Mouse (Mus musculus) retina, postnatal 1 day (tissue): ENCODE data around the gene Jam2.
A peak's percentile ranks its signal among the peaks of the same experiment; 100 is the strongest.

ENCODE experiments used
- DNase-seq: peaks from one replicate; pipeline ENCODE4 v3.0.0-alpha.2; 2012

The Jam2 gene

GRCm38 (mm10) chr16:84783279-84783678 is 9.4 kb downstream of the Jam2 start:
- DNase-seq, result no peak

DNA sequence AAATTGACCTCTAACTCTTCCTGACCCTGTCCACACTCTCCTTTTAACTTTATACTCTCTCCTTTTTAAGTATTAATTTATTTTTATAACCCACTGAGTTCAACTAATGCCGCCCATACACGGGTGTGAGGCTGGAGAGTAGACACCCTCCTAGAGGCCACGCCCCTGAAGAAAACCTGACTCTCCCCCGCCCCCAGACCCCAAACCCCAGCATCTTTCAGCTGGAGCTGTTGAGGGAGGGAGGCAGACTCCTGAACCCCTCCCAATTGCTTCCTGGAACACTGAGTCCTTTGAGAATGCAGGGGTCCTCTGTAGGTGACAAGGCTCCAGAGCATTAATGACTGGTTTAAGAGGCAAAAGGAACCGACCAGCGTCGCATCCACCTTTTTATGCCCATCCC is 11.0 kb downstream of the Jam2 start:
- no peak for DNase-seq

GRCm38 (mm10) chr16:84790595-84791165 is 16.8 kb downstream of the Jam2 start:
- no peak for DNase-seq

GRCm38 (mm10) chr16:84793401-84793800 is 19.5 kb downstream of the Jam2 start:
- DNase-seq, result no peak

DNA sequence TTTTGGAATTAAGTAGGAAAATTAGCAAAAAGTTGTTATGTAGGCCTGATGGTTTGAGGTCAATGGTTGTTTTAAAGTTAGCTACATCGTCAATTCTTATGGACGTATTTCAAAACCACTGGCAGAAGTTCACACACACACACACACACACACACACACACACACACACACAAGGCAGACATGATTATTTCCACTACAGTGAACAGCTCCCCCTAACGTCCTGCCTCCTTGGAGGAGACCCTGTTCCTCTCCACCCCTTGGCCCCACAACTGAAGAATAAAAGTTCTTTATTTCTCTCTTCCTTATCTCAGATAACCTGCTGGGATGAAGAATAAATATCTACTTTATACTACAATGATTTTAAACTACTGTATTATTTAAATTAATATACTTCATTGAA is 21.4 kb downstream of the Jam2 start:
- no peak for DNase-seq

- no peak for DNase-seq
Observed at GRCm38 (mm10) chr16:84796678-84797077, 22.8 kb downstream of the Jam2 start.

DNA sequence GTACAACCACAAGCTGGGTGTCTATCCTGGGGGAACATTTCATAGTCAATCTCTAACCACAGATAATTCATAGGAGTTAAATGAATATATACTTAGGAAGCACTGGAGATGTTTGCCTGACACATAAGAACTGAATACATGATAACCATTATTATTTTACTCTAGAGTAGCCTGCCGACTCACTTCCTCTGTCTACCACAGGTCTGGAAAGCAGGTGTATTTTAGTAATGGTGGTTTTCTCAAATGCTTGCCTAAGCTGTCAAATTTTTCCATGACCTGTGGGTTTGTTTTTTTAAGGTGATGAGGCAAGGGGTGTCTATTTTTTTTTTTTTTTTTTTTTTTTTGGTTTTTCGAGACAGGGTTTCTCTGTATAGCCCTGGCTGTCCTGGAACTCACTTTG is 26.1 kb downstream of the Jam2 start:
- DNase-seq, result no peak

- no peak for DNase-seq
Observed at GRCm38 (mm10) chr16:84802217-84802616, 28.3 kb downstream of the Jam2 start.

- no peak for DNase-seq
Observed at GRCm38 (mm10) chr16:84804866-84805265, 30.9 kb downstream of the Jam2 start.

GRCm38 (mm10) chr16:84806175-84806574 is 32.3 kb downstream of the Jam2 start:
- no peak for DNase-seq

DNA sequence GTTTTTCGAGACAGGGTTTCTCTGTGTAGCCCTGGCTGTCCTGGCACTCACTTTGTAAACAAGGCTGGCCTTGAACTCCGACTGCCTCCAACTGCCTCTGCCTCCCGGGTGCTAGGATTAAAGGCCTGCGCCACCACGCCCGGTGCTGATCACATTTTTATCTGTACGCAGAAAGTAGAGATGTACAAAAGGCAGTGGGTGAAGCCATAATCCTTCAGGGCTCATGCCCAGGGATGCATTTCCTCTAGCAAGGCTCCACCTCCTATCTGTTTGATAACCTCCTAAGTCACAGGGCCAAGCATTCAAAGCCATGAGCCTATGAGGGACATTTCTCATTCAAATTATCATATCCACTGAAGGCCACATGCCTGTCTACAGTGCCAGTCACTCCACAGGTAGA is 34.0 kb downstream of the Jam2 start:
- no peak for DNase-seq

GRCm38 (mm10) chr16:84810254-84810653 is 36.3 kb downstream of the Jam2 start:
- DNase-seq, result no peak

DNA sequence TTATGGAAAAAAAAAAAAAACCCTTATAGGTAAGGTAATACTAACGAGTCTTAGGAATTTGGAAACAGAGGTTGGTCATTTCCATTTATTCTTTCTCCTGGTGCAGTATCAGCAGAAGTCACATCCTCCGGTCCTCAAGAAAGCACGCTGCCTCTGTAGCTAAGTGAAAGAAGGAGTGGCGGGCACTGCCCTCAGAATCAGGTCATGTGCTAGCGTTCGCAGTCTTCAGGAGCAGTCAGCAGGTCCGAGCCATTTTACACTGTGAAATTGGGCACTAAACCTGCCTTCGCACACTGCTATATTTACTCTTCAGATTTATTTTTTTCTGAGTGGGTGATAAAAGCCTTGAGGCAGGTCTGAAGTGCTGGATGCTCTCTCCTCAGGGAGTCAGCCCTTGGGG is 39.9 kb downstream of the Jam2 start:
- no peak for DNase-seq

- DNase-seq, result no peak
Observed at GRCm38 (mm10) chr16:84814511-84814910, 40.6 kb downstream of the Jam2 start.

- DNase-seq, result peak; percentile 64
Observed at GRCm38 (mm10) chr16:84817423-84817822, 43.5 kb downstream of the Jam2 start.

DNA sequence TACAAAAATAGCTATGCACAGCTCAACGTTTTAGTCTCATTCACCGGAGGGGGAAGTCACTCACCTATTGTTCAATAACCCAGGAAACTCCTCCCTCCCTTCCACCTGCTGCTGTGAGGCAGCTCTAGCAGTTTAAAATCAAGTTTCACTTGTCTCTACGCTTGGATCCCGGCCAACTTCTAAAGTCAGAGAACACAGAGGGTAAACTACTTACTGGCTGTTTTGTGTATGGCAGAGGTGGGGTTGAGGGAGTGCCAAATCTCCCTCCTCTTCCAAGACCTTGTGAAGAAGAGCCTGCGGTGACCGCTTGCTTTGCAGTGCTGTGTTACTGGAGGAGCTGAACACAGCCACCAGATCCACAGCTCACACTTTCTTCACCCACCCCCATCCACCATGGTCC is 51.1 kb downstream of the Jam2 start:
- no peak for DNase-seq

DNA sequence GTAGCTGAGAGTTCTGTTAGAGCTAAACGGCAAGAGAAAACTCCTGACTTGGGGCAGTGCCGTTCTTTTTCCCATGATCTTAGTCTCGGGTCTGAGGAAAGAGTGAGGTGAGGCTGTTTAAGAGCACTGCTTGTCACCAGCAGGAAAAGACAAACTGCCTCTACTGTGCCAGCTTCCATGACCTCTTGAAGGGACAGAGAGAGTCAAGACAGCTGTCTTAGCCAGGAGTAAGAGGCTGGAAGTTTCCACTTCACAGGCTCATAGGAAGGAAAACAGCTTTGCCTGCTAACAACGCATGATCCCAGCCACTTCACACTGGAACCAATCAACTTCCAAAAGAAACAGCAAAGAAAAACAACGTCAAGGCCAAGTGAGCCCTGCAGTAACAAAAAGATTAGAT is 57.8 kb downstream of the Jam2 start:
- no peak for DNase-seq

DNA sequence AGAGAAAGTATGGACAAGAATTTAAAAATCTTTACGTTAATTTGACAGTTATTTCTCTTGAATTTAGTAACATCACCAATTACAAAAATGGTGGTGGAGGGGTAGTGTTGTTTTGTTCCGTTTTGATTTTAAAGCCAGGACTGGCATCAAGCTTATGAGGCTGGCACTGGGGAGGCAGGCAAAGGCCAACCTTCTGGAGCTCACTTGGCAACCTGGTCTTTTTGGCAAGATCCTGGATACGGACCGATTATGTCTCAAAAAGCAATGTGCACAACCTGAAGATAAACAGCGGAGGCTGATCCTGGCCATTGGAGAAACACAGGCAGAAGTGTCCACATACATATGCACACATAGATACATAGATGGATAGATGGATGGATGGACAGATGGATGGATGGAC is 58.8 kb downstream of the Jam2 start:
- DNase-seq, result no peak

DNA sequence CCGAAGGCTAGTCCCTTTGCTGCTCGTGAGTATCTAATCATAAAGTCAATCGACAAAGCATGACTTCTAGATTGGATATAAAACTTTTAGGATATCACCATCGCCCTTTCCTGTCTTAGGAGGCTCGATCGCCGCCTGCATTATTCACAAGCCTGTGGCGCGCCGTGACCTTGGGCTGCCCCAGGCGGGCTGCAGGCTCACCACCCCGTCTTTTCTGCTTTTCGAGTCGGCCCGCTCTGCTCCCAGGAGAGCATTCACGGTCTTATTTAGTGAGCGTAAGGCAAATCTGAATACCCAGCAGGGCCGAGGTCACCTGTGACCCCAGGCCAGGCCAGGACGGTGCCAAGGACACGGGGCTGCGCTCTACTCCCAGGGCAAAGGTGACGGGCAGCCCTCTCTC is 60.4 kb downstream of the Jam2 start:
- DNase-seq, result no peak

DNA sequence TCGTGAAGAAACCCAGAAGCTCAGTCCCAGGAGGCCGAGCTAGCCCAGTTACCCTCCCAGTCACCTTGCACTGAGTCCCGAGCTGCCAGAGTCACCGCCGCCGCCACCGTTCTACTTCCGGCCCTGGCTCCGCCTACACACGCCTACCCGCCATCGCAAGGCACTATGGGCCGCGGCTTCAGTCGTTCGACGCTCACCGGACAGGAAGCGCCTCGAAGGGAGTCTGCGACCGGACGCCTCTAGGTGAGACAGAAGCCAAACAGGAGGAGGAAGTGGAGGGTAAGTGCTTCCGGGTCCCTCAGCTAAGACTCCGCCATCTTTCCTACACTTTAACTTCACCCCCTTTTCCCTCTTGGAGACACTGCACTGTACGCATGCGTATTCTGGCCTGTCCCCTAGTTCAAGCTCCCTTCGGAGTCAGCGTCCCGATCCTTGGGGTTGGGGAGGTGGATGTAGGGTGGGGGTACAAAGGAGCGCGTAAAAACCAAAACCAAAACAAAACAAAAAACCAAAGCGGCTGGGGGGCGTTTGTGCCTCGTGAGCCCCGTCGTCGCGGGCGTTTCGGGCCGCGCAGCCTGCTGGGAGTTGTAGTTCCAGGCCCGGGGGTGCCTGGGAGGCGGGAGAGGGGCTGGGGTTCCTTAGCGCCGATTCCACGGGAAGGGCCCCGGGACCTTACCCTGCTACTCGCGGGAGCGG is 61.0 kb downstream of the Jam2 start, which contains the start of gene Gabpa:
Gabpa (plus strand) TSS at position 181 of the 696 bp plus-strand sequence.
- peak; percentile 99 for DNase-seq

DNA sequence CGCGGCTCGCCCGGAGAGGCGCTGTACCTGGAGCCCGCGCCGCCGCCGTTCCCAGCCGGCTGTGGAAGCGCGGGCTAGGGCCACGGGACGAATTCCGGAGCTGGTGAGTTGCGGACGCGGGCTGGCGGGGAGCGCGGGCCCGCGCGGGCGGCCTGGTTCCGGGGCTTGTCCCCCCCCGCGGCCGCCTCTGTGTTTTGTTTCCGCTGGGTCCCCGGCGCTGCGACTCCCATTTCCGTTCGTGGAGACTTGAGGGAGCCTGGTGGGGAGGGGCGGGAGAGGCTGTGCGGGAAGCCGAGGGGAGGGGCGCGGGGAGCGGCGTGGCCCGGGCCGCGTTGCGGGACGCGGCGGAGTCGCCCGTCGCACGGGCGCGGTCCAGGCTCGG is 61.5 kb downstream of the Jam2 start, which contains the start of gene Atp5j:
Atp5j (minus strand) TSS at position 185 of the 382 bp plus-strand sequence.
- peak; percentile 87 for DNase-seq

DNA sequence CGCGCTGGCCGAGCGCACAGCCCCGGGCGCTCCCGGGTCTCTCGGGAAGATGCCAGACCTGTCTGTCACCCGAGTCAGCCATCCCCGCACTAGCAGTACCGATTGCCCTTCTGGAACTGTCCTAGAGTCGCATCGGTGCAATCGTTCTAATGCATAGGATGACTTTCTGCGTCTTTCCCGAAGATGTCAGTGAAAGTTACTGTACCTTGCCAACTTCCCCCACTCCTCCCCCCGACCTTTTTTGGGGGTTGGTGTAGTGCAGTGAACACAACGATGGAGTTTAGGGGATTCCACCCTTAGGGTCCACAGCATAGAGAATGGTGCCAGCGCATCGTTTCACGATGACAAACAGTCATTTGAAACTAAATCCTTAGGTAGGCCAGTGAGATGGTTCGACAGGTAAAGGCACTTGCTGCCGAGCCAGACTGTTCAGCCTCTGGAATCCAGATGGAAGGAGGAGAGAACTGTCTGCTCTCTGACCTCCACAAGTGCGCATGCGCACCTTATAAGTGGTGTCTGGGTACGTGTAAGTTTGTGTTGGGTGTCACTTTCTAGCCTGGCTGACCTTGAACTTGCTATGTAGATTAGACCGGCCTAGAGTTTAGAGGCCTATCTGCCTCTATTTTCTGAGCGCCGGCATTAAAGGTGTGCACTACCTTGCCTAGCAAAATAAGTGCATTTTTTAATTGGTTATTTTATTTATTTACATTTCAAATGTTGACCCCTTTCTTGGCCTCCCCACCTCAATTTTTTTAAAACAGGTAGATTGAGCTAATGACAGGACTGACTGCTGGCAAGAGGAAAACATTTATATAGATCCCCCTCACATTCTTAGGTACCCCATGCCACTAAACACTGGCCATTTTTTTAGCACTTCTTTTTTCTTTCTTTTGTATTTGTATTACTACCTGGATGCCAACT is 62.2 kb downstream of the Jam2 start:
- peak; percentile 64 for DNase-seq

GRCm38 (mm10) chr16:84838576-84838975 is 64.7 kb downstream of the Jam2 start:
- no peak for DNase-seq

GRCm38 (mm10) chr16:84853492-84853891 is 79.6 kb downstream of the Jam2 start:
- DNase-seq, result no peak
